Mouse (Mus musculus) liver, embryonic 12.5 days (tissue): ENCODE measurements around the gene Sik3. TPM values are rescaled to one million over a fixed set of nuclear protein-coding genes. Genes with fewer than 3 reads are reported as not detected.

Experiments
- ATAC-seq: fragments of 200-750 bp; cut with Nextera tagmentation; 2 replicates; pipeline ENCODE4 v1.8.0; 2017; ENCODE audit warnings: moderate number of reproducible peaks, mild to moderate bottlenecking, moderate library complexity
- H3K27ac ChIP-seq: fragments of 300-500 bp; sonication (generic); 2 replicates; pipeline ENCODE4 v1.5.1; 2016; ENCODE audit warnings: mild to moderate bottlenecking
- H3K27me3 ChIP-seq: fragments of 300-500 bp; sonication (generic); replicated peaks from 2 replicates; pipeline ENCODE4 v1.6.1; 2016; ENCODE audit warnings: mild to moderate bottlenecking, moderate library complexity
- H3K36me3 ChIP-seq: fragments of 300-500 bp; sonication (generic); 2 replicates; pipeline ENCODE4 v1.6.1; 2016; ENCODE audit warnings: mild to moderate bottlenecking, moderate library complexity
- H3K4me1 ChIP-seq: fragments of 300-500 bp; sonication (generic); 2 replicates; pipeline ENCODE4 v1.6.1; 2016
- H3K4me2 ChIP-seq: fragments of 300-500 bp; sonication (generic); 2 replicates; pipeline ENCODE4 v1.6.1; 2016; ENCODE audit warnings: mild to moderate bottlenecking, moderate library complexity
- H3K4me3 ChIP-seq: fragments of 300-500 bp; sonication (generic); 2 replicates; pipeline ENCODE4 v1.5.1; 2016; ENCODE audit warnings: mild to moderate bottlenecking, moderate library complexity
- H3K9ac ChIP-seq: fragments of 300-500 bp; sonication (generic); 2 replicates; pipeline ENCODE4 v1.6.1; 2016; ENCODE audit warnings: mild to moderate bottlenecking, moderate library complexity
- H3K9me3 ChIP-seq: fragments of 300-500 bp; sonication (generic); replicated peaks from 2 replicates; pipeline ENCODE4 v1.6.1; 2016; ENCODE audit warnings: mild to moderate bottlenecking, moderate library complexity
- WGBS: fragments of 180-500 bp; shearing (Covaris S2); methylation state at CpG from one replicate; pipeline ENCODE4 v1.1.7; 2016; ENCODE audit not compliant: insufficient replicate concordance; 5-methylcytosine and 5-hydroxymethylcytosine counted together
- polyA plus RNA-seq: library from polyadenylated mRNA; unstranded; fragments of >200 nt; fragmentation: Nextera tagmentation; extraction: Ambion mirVana; gene quantifications from 2 replicates; pipeline ENCODE4 v1.2.1, GENCODE M21; 2016

Gene Sik3
- polyA plus RNA-seq, 1 experiment from 2014 or later = 7.1 TPM

DNA sequence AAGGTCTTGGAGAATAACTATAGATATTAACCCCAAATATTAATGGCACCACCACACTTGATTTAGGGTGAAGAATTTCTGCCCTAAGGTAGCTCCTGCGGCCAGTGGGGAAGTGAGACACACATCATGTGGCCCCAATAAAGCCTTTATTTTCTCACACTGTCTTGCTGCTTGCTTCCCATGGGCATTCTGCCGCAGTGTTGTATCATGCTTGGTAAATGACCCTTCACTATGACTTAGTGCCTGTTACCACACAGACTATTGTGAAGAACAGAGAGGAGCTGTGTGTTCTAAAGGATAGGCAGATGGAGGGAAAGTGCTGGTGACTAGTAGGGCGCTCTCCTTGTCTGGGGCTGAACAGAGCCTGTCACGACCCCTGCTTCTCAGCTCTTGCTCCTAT is 54.1 kb downstream of the Sik3 start:
- Histone ChIP-seq H3K36me3 (no peaks in the 10 kb centered on the region), H3K27ac (no peak overlapping the region), H3K9me3 (no peaks in the 10 kb centered on the region), H3K4me3 (no peak overlapping the region), H3K4me2 (no peak overlapping the region), H3K9ac (no peak overlapping the region), H3K27me3 (no peaks in the 10 kb centered on the region), H3K4me1 (peaks cover 50% of the 10 kb centered on the region)
- ATAC-seq = no peak
- 69% methylated on average over 4 of the region's 4 CpGs for WGBS

DNA sequence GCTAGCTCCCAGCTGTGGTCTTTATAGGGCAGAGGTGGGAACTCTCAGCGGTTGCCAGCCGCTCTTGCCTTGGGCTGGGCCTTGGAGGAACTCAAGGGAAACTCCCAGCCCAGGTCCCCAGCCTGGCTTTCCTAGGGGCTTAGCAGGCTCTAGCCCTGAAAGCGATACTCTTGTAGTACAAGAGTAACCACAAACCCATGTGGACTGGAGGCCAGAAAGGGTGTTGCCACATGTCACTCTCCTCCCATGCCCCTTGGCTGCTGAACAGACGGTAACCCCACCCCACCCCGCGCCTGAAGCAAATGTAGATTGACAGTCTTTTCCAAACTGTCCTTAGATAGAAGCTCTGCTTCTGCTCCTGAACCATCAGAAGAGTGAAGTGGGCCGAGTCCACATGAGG is 55.1 kb downstream of the Sik3 start:
- 12% methylated on average over 7 of the region's 7 CpGs for WGBS
- peaks cover 46% of the 10 kb centered on the region for H3K4me1 ChIP-seq
- H3K9ac ChIP-seq = 0 out of 2 replicates have a peak overlapping the region, but pooled peaks have one; percentile 23
- no peaks in the 10 kb centered on the region for H3K9me3 ChIP-seq
- H3K4me2 ChIP-seq = peak overlapping the region; percentile 41
- H3K27me3 ChIP-seq = no peaks in the 10 kb centered on the region
- no peak overlapping the region for H3K4me3 ChIP-seq
- H3K36me3 ChIP-seq = no peaks in the 10 kb centered on the region
- peak overlapping the region; percentile 59 for H3K27ac ChIP-seq
- peak; percentile 80 for ATAC-seq

GRCm38 (mm10) chr9:46069013-46069412 is 56.4 kb downstream of the Sik3 start:
- H3K9ac ChIP-seq = no peak overlapping the region
- whole genome bisulfite sequencing = 52% methylated on average over 4 of the region's 4 CpGs
- no peaks in the 10 kb centered on the region for H3K27me3 ChIP-seq
- H3K27ac ChIP-seq = no peak overlapping the region
- H3K9me3 ChIP-seq = no peaks in the 10 kb centered on the region
- H3K4me3 ChIP-seq = no peak overlapping the region
- ATAC-seq = no peak
- no peaks in the 10 kb centered on the region for H3K36me3 ChIP-seq
- H3K4me1 ChIP-seq = peaks cover 50% of the 10 kb centered on the region
- H3K4me2 ChIP-seq = no peak overlapping the region

GRCm38 (mm10) chr9:46072101-46072835 is 59.6 kb downstream of the Sik3 start:
- 66% methylated on average over 9 of the region's 9 CpGs for WGBS
- Histone ChIP-seq H3K9ac (no peak overlapping the region), H3K27me3 (no peaks in the 10 kb centered on the region), H3K36me3 (no peaks in the 10 kb centered on the region), H3K27ac (no peak overlapping the region), H3K4me1 (peaks cover 31% of the 10 kb centered on the region), H3K9me3 (no peaks in the 10 kb centered on the region), H3K4me3 (no peak overlapping the region), H3K4me2 (no peak overlapping the region)
- no peak for ATAC-seq

DNA sequence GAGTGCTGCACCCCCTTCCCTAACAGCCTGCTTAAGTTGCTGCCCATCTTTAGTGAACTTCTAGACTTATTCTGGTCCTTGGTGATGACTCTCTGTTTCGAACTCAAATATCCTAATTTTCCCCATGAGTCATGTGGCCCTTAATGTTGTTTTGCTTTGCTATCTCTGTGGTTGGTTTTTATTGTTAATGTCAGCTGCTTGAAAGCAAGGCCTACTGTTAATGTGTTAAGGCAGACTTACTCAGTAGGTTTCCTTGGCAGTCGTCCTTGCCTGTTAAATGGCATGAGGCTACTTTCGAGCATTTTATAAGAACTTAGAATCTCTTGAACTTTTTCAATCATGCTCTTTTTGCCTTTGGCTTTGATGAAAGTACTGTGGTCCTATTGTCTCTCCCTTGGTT is 60.8 kb downstream of the Sik3 start:
- Histone ChIP-seq H3K36me3 (no peaks in the 10 kb centered on the region), H3K27ac (no peak overlapping the region), H3K4me1 (peaks cover 19% of the 10 kb centered on the region), H3K9me3 (no peaks in the 10 kb centered on the region), H3K27me3 (no peaks in the 10 kb centered on the region), H3K4me2 (no peak overlapping the region), H3K4me3 (no peak overlapping the region), H3K9ac (no peak overlapping the region)
- 72% methylated on average over 3 of the region's 3 CpGs for WGBS
- no peak for ATAC-seq

- H3K27ac ChIP-seq = no peak overlapping the region
- H3K27me3 ChIP-seq = no peaks in the 10 kb centered on the region
- H3K4me3 ChIP-seq = no peak overlapping the region
- H3K4me1 ChIP-seq = 0 out of 2 replicates have a peak, but pooled peaks cover 5% of the 10 kb centered on the region
- no peak for ATAC-seq
- WGBS = 67% methylated on average over 2 of the region's 2 CpGs
- H3K9me3 ChIP-seq = no peaks in the 10 kb centered on the region
- no peak overlapping the region for H3K9ac ChIP-seq
- H3K4me2 ChIP-seq = no peak overlapping the region
- H3K36me3 ChIP-seq = no peaks in the 10 kb centered on the region
Measured at GRCm38 (mm10) chr9:46075578-46075977, 63.0 kb downstream of the Sik3 start.

DNA sequence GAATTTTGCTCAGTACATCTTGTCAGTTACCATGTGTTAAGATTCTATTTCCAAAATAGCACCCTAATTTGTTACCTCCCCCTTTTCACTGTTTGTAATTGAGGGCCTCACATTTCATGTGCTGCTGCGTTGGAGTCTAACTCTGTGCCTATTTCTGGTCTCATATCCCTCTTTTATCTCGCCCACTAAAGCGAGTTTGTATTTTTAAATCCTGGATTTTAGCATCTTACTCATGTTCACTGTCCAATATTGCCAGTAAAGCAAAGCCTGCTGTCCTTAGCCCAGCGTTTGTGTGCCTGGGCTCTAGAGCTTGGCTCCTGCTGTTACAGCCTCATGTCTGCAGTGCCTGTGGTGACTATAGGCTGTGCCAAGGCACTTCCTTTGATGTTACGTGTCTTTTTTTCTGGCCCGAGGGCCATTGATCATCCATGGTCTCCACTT is 69.8 kb downstream of the Sik3 start:
- Histone ChIP-seq H3K4me3 (no peak overlapping the region), H3K4me1 (peaks cover 26% of the 10 kb centered on the region), H3K4me2 (no peak overlapping the region), H3K9me3 (no peaks in the 10 kb centered on the region), H3K27ac (no peak overlapping the region), H3K9ac (no peak overlapping the region), H3K36me3 (no peaks in the 10 kb centered on the region), H3K27me3 (no peaks in the 10 kb centered on the region)
- no peak for ATAC-seq
- 67% methylated on average over 6 of the region's 6 CpGs for WGBS

- no peak overlapping the region for H3K9ac ChIP-seq
- no peaks in the 10 kb centered on the region for H3K27me3 ChIP-seq
- no peak for ATAC-seq
- H3K4me3 ChIP-seq = no peak overlapping the region
- H3K36me3 ChIP-seq = no peaks in the 10 kb centered on the region
- no peak overlapping the region for H3K27ac ChIP-seq
- H3K9me3 ChIP-seq = no peaks in the 10 kb centered on the region
- whole genome bisulfite sequencing = 75% methylated on average over 7 of the region's 7 CpGs
- no peak overlapping the region for H3K4me2 ChIP-seq
- peaks cover 33% of the 10 kb centered on the region for H3K4me1 ChIP-seq
Measured at GRCm38 (mm10) chr9:46083490-46083893, 70.9 kb downstream of the Sik3 start.

DNA sequence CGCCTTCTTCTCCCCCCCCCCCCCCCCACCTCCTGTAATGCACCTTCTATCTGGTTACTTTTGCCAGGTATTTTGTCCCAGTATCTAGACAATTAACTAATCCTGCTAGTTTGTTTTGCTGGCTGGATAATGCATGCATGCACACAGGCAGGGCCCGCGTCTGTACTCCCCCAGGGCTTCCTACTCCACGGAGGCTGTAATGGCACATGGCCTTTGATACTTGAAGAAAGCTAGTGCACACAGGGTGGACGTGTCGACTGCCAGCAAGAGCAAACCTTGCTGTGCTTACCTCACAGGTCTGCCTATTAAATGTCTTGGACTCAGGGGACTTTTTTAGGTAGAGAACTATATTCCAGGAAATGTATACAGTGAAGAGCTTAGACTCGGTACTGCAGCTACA is 73.3 kb downstream of the Sik3 start:
- no peak overlapping the region for H3K27ac ChIP-seq
- ATAC-seq = no peak

DNA sequence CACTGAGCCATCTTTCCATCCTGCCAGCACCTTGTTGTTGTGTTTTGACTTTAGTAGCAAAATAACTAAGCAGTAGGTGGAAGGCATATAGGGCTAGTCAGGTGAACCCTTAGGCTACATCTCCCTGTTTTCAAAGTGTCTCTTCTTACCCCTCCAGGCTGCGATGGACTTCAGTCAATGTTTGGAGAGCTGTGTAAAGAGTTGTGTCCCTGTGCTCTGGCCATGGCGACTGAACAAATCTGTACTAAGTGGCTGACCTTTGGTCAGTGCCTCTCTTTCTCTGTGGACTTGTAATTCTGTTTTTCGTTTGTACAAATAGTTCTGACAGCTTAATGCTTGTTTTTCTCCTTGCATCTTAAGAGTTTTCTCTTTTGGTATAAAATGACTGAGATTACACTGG is 74.2 kb downstream of the Sik3 start:
- Histone ChIP-seq H3K27ac (peak overlapping the region; percentile 70; the same call in 1 of the 2 replicates), H3K27me3 (no peaks in the 10 kb centered on the region), H3K4me1 (peaks cover 36% of the 10 kb centered on the region), H3K9ac (no peak overlapping the region), H3K4me2 (no peak overlapping the region), H3K9me3 (no peaks in the 10 kb centered on the region), H3K4me3 (no peak overlapping the region), H3K36me3 (no peaks in the 10 kb centered on the region)
- ATAC-seq = 0 out of 2 replicates have a peak, but pooled peaks have one; percentile 15
- WGBS = 78% methylated on average over 3 of the region's 3 CpGs

More for the DNA sequence above, 73.3 kb downstream of the Sik3 start:
- H3K36me3 ChIP-seq = no peaks in the 10 kb centered on the region
- H3K4me1 ChIP-seq = peaks cover 35% of the 10 kb centered on the region
- 76% methylated on average over 6 of the region's 7 CpGs for WGBS
- H3K9me3 ChIP-seq = no peaks in the 10 kb centered on the region
- no peaks in the 10 kb centered on the region for H3K27me3 ChIP-seq
- no peak overlapping the region for H3K4me2 ChIP-seq
- H3K4me3 ChIP-seq = no peak overlapping the region
- H3K9ac ChIP-seq = no peak overlapping the region

DNA sequence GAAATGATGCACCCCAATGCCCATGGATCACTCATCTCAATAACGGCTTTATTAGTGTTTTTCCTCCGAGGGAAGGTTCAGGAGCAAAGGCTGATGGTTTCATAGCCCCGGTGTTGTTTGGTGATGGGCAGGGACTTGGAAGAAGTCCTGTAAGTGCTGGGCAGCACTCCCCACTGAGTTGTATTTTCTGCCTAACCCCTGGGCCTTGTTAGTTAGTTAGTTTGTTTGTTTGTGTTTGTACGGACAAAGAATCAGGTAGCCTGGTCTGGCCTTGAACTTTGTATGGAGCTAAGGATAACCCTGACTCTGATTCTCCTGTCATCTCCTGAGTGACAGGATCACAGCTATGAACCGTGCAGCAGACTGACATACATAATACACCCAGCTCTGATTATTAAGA is 74.8 kb downstream of the Sik3 start:
- Histone ChIP-seq H3K4me2 (no peak overlapping the region), H3K27ac (peak overlapping the region; percentile 70), H3K27me3 (no peaks in the 10 kb centered on the region), H3K36me3 (no peaks in the 10 kb centered on the region), H3K9ac (no peak overlapping the region), H3K4me1 (peaks cover 33% of the 10 kb centered on the region), H3K4me3 (no peak overlapping the region), H3K9me3 (no peaks in the 10 kb centered on the region)
- no peak for ATAC-seq
- WGBS = 69% methylated on average over 5 of the region's 5 CpGs

DNA sequence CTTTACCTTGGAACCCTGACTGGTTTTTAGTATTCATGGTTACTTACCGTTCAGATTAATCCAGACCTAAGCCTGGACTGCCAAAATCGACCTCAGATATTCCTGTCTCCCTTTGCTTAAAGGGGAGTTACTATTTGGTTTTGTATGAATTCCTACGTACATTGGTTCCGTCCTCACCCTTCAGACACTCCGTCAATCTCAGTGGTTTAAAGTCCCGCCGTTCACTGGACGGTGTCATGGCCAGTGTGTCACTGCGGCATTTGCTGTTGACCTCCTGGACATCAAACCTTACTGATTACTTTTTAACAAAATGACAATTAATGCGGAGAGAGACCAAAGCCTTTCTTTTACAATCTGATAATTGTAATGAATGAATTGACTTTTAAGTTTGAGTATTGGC is 76.1 kb downstream of the Sik3 start:
- WGBS = 75% methylated on average over 10 of the region's 10 CpGs

GRCm38 (mm10) chr9:46090066-46090465 is 77.4 kb downstream of the Sik3 start:
- H3K36me3 ChIP-seq = no peaks in the 10 kb centered on the region
- no peaks in the 10 kb centered on the region for H3K9me3 ChIP-seq
- H3K9ac ChIP-seq = no peak overlapping the region
- H3K4me3 ChIP-seq = no peak overlapping the region
- H3K4me1 ChIP-seq = peaks cover 28% of the 10 kb centered on the region
- H3K4me2 ChIP-seq = no peak overlapping the region
- ATAC-seq = no peak
- no peak overlapping the region for H3K27ac ChIP-seq
- H3K27me3 ChIP-seq = no peaks in the 10 kb centered on the region
- 68% methylated on average over 4 of the region's 4 CpGs for WGBS

More for the DNA sequence above, 76.1 kb downstream of the Sik3 start:
- H3K9ac ChIP-seq = no peak overlapping the region
- no peak for ATAC-seq
- H3K36me3 ChIP-seq = no peaks in the 10 kb centered on the region
- H3K9me3 ChIP-seq = no peaks in the 10 kb centered on the region
- no peaks in the 10 kb centered on the region for H3K27me3 ChIP-seq
- H3K4me2 ChIP-seq = no peak overlapping the region
- H3K27ac ChIP-seq = no peak overlapping the region; the same call in 1 of the 2 replicates
- H3K4me3 ChIP-seq = no peak overlapping the region
- H3K4me1 ChIP-seq = peaks cover 26% of the 10 kb centered on the region
